Mouse (Mus musculus) CH12.LX (cell line): Measurements from ENCODE around the gene Pla2g4f.

Experiments
- EP300 ChIP-seq: IDR thresholded peaks from 2 replicates; pipeline ENCODE4 v1.6.1; 2011; ENCODE audit warnings: low read length, improper control_type of control experiment
- ETS1 ChIP-seq: conservative IDR thresholded peaks from 2 replicates; pipeline ENCODE4 v1.6.1; 2012; ENCODE audit warnings: low read depth, mild to moderate bottlenecking, inconsistent platforms, low read length, improper control_type of control experiment, moderate library complexity

- TF ChIP-seq EP300 (no peak), ETS1 (no peak)
Measured at GRCm38 (mm10) chr2:120360425-120360824, 46.5 kb upstream of the Pla2g4f start.
